In genomic region chr9:88698746-88699145, GRCm38 (mm10) we compare ENCODE assay signal across 9 mouse cellular contexts. TPM values are rescaled to one million over a fixed set of nuclear protein-coding genes. Genes with fewer than 3 reads are reported as not detected.
"Had no signal": no experiment of that assay in that cellular context is flagged by ENCODE, and none has a peak within 500 bp of the region (broad histone marks: within the 10 kb centered on the region; RNA-seq: fewer than 3 reads in every experiment).

No protein-coding gene starts in this region.

RNA-seq across cellular contexts. Expression of gene Bcl2a1d, which starts 33.0 kb away (rescaled TPM):
- total RNA-seq: layer of hippocampus, adult 18-20 months; left cerebral cortex, postnatal 4 days; midbrain, postnatal 0 days had no signal
- polyA plus RNA-seq: limb, embryonic 15.5 days; midbrain, embryonic 10.5 days; midbrain, embryonic 13.5 days; midbrain, postnatal 0 days; neural tube, embryonic 11.5 days; stomach, embryonic 16.5 days; testis, adult 2 months had no signal
